Comparison of ENCODE assay signal across 8 mouse cellular contexts in the genomic region with DNA sequence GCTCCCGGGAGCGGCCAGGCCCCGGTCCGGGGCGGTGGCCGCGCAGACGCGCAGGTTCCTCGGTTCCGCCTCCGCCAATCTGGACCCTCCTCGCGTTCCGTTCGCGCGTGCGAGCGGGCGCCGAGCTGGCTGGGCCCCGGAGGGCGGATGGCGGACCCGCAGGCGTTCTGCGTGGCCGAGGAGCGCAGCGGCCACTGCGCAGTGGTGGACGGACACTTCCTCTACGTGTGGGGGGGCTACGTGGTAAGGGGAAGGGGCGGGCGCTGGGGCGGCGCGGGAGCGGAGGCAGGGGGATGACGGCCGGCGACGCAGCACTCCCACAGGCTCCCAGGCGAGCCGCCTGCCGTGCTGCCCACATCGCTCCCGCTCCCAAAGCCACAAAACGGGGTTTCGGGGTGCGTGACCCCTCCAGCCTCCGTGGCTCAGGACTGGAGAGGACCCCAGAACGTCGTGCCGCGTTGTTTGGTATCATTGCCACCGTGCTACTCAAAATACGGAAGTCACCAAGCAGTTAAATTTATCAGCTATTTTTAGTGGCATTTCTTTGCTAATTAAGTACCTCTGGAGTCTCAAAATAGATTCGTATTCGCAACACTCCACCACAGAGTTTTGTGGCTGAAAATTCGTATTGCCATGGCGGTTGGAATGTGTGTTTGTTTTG. TPM values are rescaled to one million over a fixed set of nuclear protein-coding genes. Genes with fewer than 3 reads are reported as not detected.
DNase-seq lines count a peak whose midpoint lies in the region; ATAC-seq lines count a peak whose summit lies in the region.

No protein-coding gene starts in this region.

- H3K36me3 ChIP-seq in hindbrain, embryonic 11.5 days (ENCODE audit: control insufficient read depth, insufficient read depth, low read length), result no peaks in the 10 kb centered on the region

- H3K27me3 ChIP-seq in hindbrain, embryonic 11.5 days (ENCODE audit: control insufficient read depth, insufficient read depth, low read length), result no peaks in the 10 kb centered on the region

- H3K27ac ChIP-seq in hindbrain, embryonic 11.5 days (ENCODE audit: low read depth, low read length), result peak overlapping the region; percentile 67

- no peaks in the 10 kb centered on the region for H3K4me1 ChIP-seq in hindbrain, embryonic 11.5 days (replicated peaks; ENCODE audit: control insufficient read depth, insufficient read depth, low read length)

- ATAC-seq in hindbrain, embryonic 11.5 days (ENCODE audit: low FRiP score), result peak; percentile 95

- H3K4me3 ChIP-seq in hindbrain, embryonic 11.5 days (ENCODE audit: low read depth, low read length), result peak overlapping the region; percentile 66

- H3K9me3 ChIP-seq in hindbrain, embryonic 11.5 days (ENCODE audit: control insufficient read depth, low read length), result no peaks in the 10 kb centered on the region

- DNase-seq in MEL-GATA-1-ER (ENCODE audit: extremely low read depth, low read depth), result peak; percentile 64
- DNase-seq in cerebellum, adult 9-11 months, result peak; percentile 83
- DNase-seq in frontal cortex, adult 2 months (ENCODE audit: extremely low spot score in 1 of 2, low spot score in 1 of 2), result peak; percentile 21 to 70
- DNase-seq in hindbrain, embryonic 11.5 days (ENCODE audit: low spot score), result peak; percentile 79
- peak; percentile 69 to 71 for DNase-seq in layer of hippocampus, postnatal 14 days (ENCODE audit: low spot score in 2 of 2)
- DNase-seq in lung, postnatal 14 days, result peak; percentile 74
- DNase-seq in ovary, postnatal 36 days (ENCODE audit: low spot score), result peak; percentile 74
- peak; percentile 53 for DNase-seq in thymus, postnatal 25 days

- WGBS in hindbrain, embryonic 11.5 days, result under 1% methylated on average over 53 of the region's 64 CpGs

- H3K9ac ChIP-seq in hindbrain, embryonic 11.5 days (ENCODE audit: low read depth, low read length), result peak overlapping the region; percentile 87

- H3K4me2 ChIP-seq in hindbrain, embryonic 11.5 days (replicated peaks; ENCODE audit: low read depth, low read length), result peak overlapping the region; percentile 70

RNA-seq across cellular contexts. Expression of a gene that starts 0.9 kb away (rescaled TPM):
- polyA plus RNA-seq in frontal cortex, adult 2 months (2012; rRNA removed), result 20.9 and 23.6 TPM in 2 replicates
- polyA plus RNA-seq in hindbrain, embryonic 11.5 days (2014; fragmentation: Nextera tagmentation; extraction: Ambion mirVana), result 2.9 and 4.5 TPM in 2 replicates
- 10 to 100 TPM; 12.4 to 13.7 TPM for total RNA-seq in layer of hippocampus, postnatal 14 days (2021)

RNA-seq across cellular contexts. Expression of a gene that starts 13.9 kb away (rescaled TPM):
- polyA plus RNA-seq in frontal cortex, adult 2 months (2012; rRNA removed), result 1.6 and 2.0 TPM in 2 replicates
- polyA plus RNA-seq in hindbrain, embryonic 11.5 days (2014; fragmentation: Nextera tagmentation; extraction: Ambion mirVana), result 24.8 and 25.8 TPM in 2 replicates
- under 1 TPM; 0.69 to 0.85 TPM for total RNA-seq in layer of hippocampus, postnatal 14 days (2021)

RNA-seq across cellular contexts. Expression of a gene that starts 37.8 kb away (rescaled TPM):
- 2.2 and 2.5 TPM in 2 replicates for polyA plus RNA-seq in frontal cortex, adult 2 months (2012; rRNA removed)
- polyA plus RNA-seq in hindbrain, embryonic 11.5 days (2014; fragmentation: Nextera tagmentation; extraction: Ambion mirVana), result 34.5 and 36.2 TPM in 2 replicates
- 1 to 10 TPM; 3.8 to 4.0 TPM for total RNA-seq in layer of hippocampus, postnatal 14 days (2021)

RNA-seq across cellular contexts. Expression of a gene that starts 43.7 kb away (rescaled TPM):
- polyA plus RNA-seq in frontal cortex, adult 2 months (2012; rRNA removed), result 2.0 and 2.2 TPM in 2 replicates
- polyA plus RNA-seq in hindbrain, embryonic 11.5 days (2014; fragmentation: Nextera tagmentation; extraction: Ambion mirVana), result 13.2 and 13.9 TPM in 2 replicates
- total RNA-seq in layer of hippocampus, postnatal 14 days (2021), result 1 to 10 TPM; 2.2 TPM

RNA-seq across cellular contexts. Expression of a gene that starts 45.0 kb away (rescaled TPM):
- 1.1 and 1.2 TPM in 2 replicates for polyA plus RNA-seq in frontal cortex, adult 2 months (2012; rRNA removed)
- polyA plus RNA-seq in hindbrain, embryonic 11.5 days (2014; fragmentation: Nextera tagmentation; extraction: Ambion mirVana), result 33.2 and 35.8 TPM in 2 replicates
- total RNA-seq in layer of hippocampus, postnatal 14 days (2021), result 1 to 10 TPM; 4.0 to 7.1 TPM

Comparison
In these comparisons a context has a peak if more than half of its experiments do, and no peak if none do; other contexts are left out.
1. Peak in every context shown above with its lines: DNase-seq, ATAC-seq, H3K4me3 ChIP-seq and H3K27ac ChIP-seq.
2. RNA of a gene that starts 37.8 kb away (polyA plus RNA-seq): 34.5 to 36.2 TPM in hindbrain, embryonic 11.5 days; 2.2 to 2.5 TPM in frontal cortex, adult 2 months; every median in the first group is over 10 times any median in the second.